16 mouse cellular contexts compared by ENCODE assay signal in the genomic region with DNA sequence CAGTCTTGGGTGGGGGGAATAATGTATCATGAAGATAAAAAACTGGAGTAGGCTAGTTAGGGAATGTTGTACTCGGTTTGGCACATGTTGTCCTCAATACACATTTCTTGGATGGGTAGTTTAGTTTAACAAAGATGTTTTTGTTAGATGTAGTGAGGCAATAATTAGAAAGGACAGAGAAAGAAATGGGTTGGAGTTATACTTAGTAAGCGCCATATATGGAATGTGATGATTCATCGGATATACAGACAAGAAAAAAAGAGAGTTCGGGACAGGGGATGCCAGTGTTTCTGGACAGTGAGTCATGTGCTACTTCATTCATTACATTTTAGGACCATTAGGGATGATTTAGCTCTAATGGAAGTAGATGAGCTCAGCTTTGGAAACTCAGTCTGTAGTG. TPM values are rescaled to one million over a fixed set of nuclear protein-coding genes. Genes with fewer than 3 reads are reported as not detected.
A peak's percentile ranks its signal among the peaks of the same experiment; 100 is the strongest.
DNase-seq lines count a peak whose midpoint lies in the region.
"Had no signal": no experiment of that assay in that cellular context is flagged by ENCODE, and none has a peak within 500 bp of the region (broad histone marks: within the 10 kb centered on the region; RNA-seq: fewer than 3 reads in every experiment).

No protein-coding gene starts in this region.

- peak; percentile 57 for DNase-seq in 3T3-L1 (ENCODE audit: low read depth, low spot score)
- DNase-seq in MN1 (ENCODE audit: low spot score) = peak; percentile 29
- peak; percentile 30 for DNase-seq in brain, adult 2 months (ENCODE audit: low read depth, low spot score)
- DNase-seq in telencephalon, adult 2 months (ENCODE audit: low read depth, low spot score) = peak; percentile 11
- DNase-seq in gastrocnemius, adult 8-10 months (ENCODE audit: low spot score in 2 of 2) = no peak
- no peak for DNase-seq in layer of hippocampus, adult 11-12 months (ENCODE audit: low spot score)
- DNase-seq in cerebellum, adult 18-20 months = no peak
- DNase-seq: adrenal gland, postnatal 14 days; cerebellum, adult 8-10 months; cerebellum, postnatal 14 days; embryo, embryonic 11 days; forebrain, postnatal 0 days; gastrocnemius, postnatal 10 days; heart, adult 18-20 months; heart, postnatal 10 days; kidney, adult 18-20 months had no signal

RNA-seq across cellular contexts. Expression of a gene that starts 41.7 kb away (rescaled TPM):
- total RNA-seq in gastrocnemius, adult 8-10 months (2022) = 1 to 10 TPM; 4.9 to 6.7 (median 5.7) TPM

Comparison
In these comparisons a context has a peak if more than half of its experiments do, and no peak if none do; other contexts are left out.
1. DNase-seq: peak in 3T3-L1 (single experiment), MN1 (single experiment), brain, adult 2 months (single experiment) and telencephalon, adult 2 months (single experiment); none in gastrocnemius, adult 8-10 months (0 of 2), layer of hippocampus, adult 11-12 months (single experiment) and cerebellum, adult 18-20 months (0 of 2).